Mouse (Mus musculus): ENCODE measurements at regions not wholly inside any gene's neighbourhood (a gene's known extent, or its start where the extent isn't known, plus 50 kb on each side); places are given as distances from the start of the nearest gene placed in this dataset.

- in situ Hi-C loops (cut with MboI, MseI) = loop anchor here (10.0 kb wide), 1 partner anchor 248 kb away; no protein-coding TSS in a partner anchor
Observed at GRCm38 (mm10) chr9:102782926-102783850, 51.5 kb upstream of the Ryk start.

GRCm38 (mm10) chr9:102784329-102785026, 50.2 kb upstream of the Ryk start:
- in situ Hi-C loops (cut with MboI, MseI) = loop anchor here (10.0 kb wide), 1 partner anchor 250 kb away; no protein-coding TSS in a partner anchor

All from regulatory T cell (primary cell).